Mouse (Mus musculus) CH12.LX (cell line): ENCODE data around the gene Helz. TPM values are rescaled to one million over a fixed set of nuclear protein-coding genes. Genes with fewer than 3 reads are reported as not detected.

ENCODE experiments used
- DNase-seq: peaks from one replicate; pipeline ENCODE4 v3.0.0-alpha.2; 2013; ENCODE audit errors: extremely low read depth
- H3K27ac ChIP-seq: 2 replicates; pipeline ENCODE4 v1.5.1; 2012; ENCODE audit warnings: low read depth, mild to moderate bottlenecking, control low read depth, moderate library complexity; ENCODE audit not compliant: insufficient read depth
- H3K27me3 ChIP-seq: replicated peaks from 2 replicates; pipeline ENCODE3; 2012; ENCODE audit warnings: inconsistent platforms
- H3K36me3 ChIP-seq, 2 experiments: replicated peaks in 1 of 2; 2 replicates each; pipeline versions ENCODE3 to v1.6.1; 2012; ENCODE audit warnings: inconsistent platforms in 1 of 2, low read length in 1 of 2, mild to moderate bottlenecking in 1 of 2, mixed read lengths in 1 of 2, moderate library complexity in 1 of 2; ENCODE audit not compliant: control insufficient read depth in 1 of 2, insufficient read depth in 1 of 2
- H3K4me1 ChIP-seq, 2 experiments: 2 replicates each; pipeline ENCODE4 v1.6.1; 2012; ENCODE audit warnings: inconsistent platforms in 1 of 2, moderate library complexity in 1 of 2; ENCODE audit not compliant: insufficient read depth in 2 of 2, control insufficient read depth in 1 of 2
- H3K4me2 ChIP-seq: 2 replicates; pipeline ENCODE4 v1.6.1; 2012; ENCODE audit warnings: low read depth, mild to moderate bottlenecking, control low read depth; ENCODE audit not compliant: poor library complexity, insufficient read depth, severe bottlenecking
- H3K4me3 ChIP-seq, 3 experiments: fragments of 150-350 bp in 1 of 3; sonication (generic) in 1 of 3; replicated peaks in 1 of 3; 2 replicates each; pipeline versions ENCODE3 to v1.5.1; 2011 to 2012; ENCODE audit warnings: low read depth in 2 of 3, low read length in 2 of 3, mild to moderate bottlenecking in 2 of 3, moderate library complexity in 2 of 3, control low read depth in 1 of 3, improper control_type of control experiment in 1 of 3, inconsistent platforms in 1 of 3, mixed read lengths in 1 of 3; ENCODE audit not compliant: poor library complexity in 1 of 3
- H3K79me2 ChIP-seq: replicated peaks from 2 replicates; pipeline ENCODE4 v1.6.1; 2012; ENCODE audit warnings: mild to moderate bottlenecking, moderate library complexity; ENCODE audit not compliant: control insufficient read depth, poor library complexity, insufficient read depth, severe bottlenecking; ENCODE audit errors: extremely low read depth
- H3K9ac ChIP-seq: 2 replicates; pipeline ENCODE4 v1.6.1; 2012; ENCODE audit warnings: low read depth, mild to moderate bottlenecking, control low read depth, moderate library complexity; ENCODE audit not compliant: insufficient read depth
- H3K9me3 ChIP-seq: replicated peaks from 2 replicates; pipeline ENCODE3; 2012; ENCODE audit warnings: low read length, inconsistent platforms, mixed read lengths
- BHLHE40 ChIP-seq: IDR thresholded peaks from 2 replicates; pipeline ENCODE4 v1.6.1; 2011; ENCODE audit warnings: mild to moderate bottlenecking, low read depth, low read length, improper control_type of control experiment
- CHD2 ChIP-seq: IDR thresholded peaks from 2 replicates; pipeline ENCODE4 v1.6.1; 2011; ENCODE audit warnings: low read length, improper control_type of control experiment
- CTCF ChIP-seq, 2 experiments: IDR thresholded peaks in 1 of 2; conservative IDR thresholded peaks in 1 of 2; 2 replicates each; pipeline ENCODE4 v1.5.1; 2011 to 2012; ENCODE audit warnings: low read depth in 2 of 2, low read length in 2 of 2, improper control_type of control experiment in 1 of 2, inconsistent platforms in 1 of 2, mild to moderate bottlenecking in 1 of 2, moderate library complexity in 1 of 2
- E2F4 ChIP-seq: IDR thresholded peaks from 2 replicates; pipeline ENCODE4 v1.6.1; 2011; ENCODE audit warnings: low read depth, low read length, improper control_type of control experiment; ENCODE audit not compliant: insufficient replicate concordance
- ETS1 ChIP-seq: conservative IDR thresholded peaks from 2 replicates; pipeline ENCODE4 v1.6.1; 2012; ENCODE audit warnings: low read depth, mild to moderate bottlenecking, inconsistent platforms, low read length, improper control_type of control experiment, moderate library complexity
- GABPA ChIP-seq: IDR thresholded peaks from 2 replicates; pipeline ENCODE4 v1.6.1; 2012; ENCODE audit warnings: low read depth, low read length, improper control_type of control experiment, inconsistent platforms; ENCODE audit not compliant: insufficient replicate concordance
- HCFC1 ChIP-seq: IDR thresholded peaks from 2 replicates; pipeline ENCODE4 v1.6.1; 2012; ENCODE audit warnings: low read depth, mild to moderate bottlenecking, inconsistent platforms, low read length, improper control_type of control experiment
- JUN ChIP-seq: IDR thresholded peaks from 2 replicates; pipeline ENCODE4 v1.6.1; 2011; ENCODE audit warnings: low read depth, mild to moderate bottlenecking, low read length, improper control_type of control experiment, moderate library complexity; ENCODE audit not compliant: insufficient read depth
- JUND ChIP-seq: conservative IDR thresholded peaks from 2 replicates; pipeline ENCODE4 v1.6.1; 2011; ENCODE audit warnings: low read depth, low read length, improper control_type of control experiment
- MAZ ChIP-seq: IDR thresholded peaks from 2 replicates; pipeline ENCODE4 v1.6.1; 2012; ENCODE audit warnings: low read depth, mild to moderate bottlenecking, inconsistent platforms, low read length, improper control_type of control experiment, moderate library complexity
- MXI1 ChIP-seq: IDR thresholded peaks from 2 replicates; pipeline ENCODE4 v1.6.1; 2011; ENCODE audit warnings: mild to moderate bottlenecking, low read depth, low read length, improper control_type of control experiment
- POLR2AphosphoS2 ChIP-seq: IDR thresholded peaks from 2 replicates; pipeline ENCODE4 v1.6.1; 2011; ENCODE audit warnings: low read depth, low read length, improper control_type of control experiment
- RCOR1 ChIP-seq: conservative IDR thresholded peaks from 2 replicates; pipeline ENCODE4 v1.6.1; 2012; ENCODE audit warnings: low read depth, mild to moderate bottlenecking, inconsistent platforms, low read length, improper control_type of control experiment
- SMC3 ChIP-seq: IDR thresholded peaks from 2 replicates; pipeline ENCODE4 v1.6.1; 2011; ENCODE audit warnings: low read depth, low read length, improper control_type of control experiment
- UBTF ChIP-seq: IDR thresholded peaks from 2 replicates; pipeline ENCODE4 v1.6.1; 2012; ENCODE audit warnings: low read depth, mild to moderate bottlenecking, inconsistent platforms, low read length, improper control_type of control experiment, moderate library complexity
- USF2 ChIP-seq: conservative IDR thresholded peaks from 2 replicates; pipeline ENCODE4 v1.6.1; 2011; ENCODE audit warnings: low read depth, low read length, improper control_type of control experiment
- ZMIZ1 ChIP-seq: IDR thresholded peaks from 2 replicates; pipeline ENCODE4 v1.6.1; 2012; ENCODE audit warnings: low read depth, mild to moderate bottlenecking, inconsistent platforms, low read length, improper control_type of control experiment
- ZNF384 ChIP-seq: IDR thresholded peaks from 2 replicates; pipeline ENCODE4 v1.6.1; 2012; ENCODE audit warnings: low read depth, low read length, improper control_type of control experiment, inconsistent platforms
- dilution Hi-C: fragments of 300-500 bp; cut with MboI; formaldehyde crosslinking; loops from 2 replicates; pipeline ENCODE4 v1.14.3; 2020; ENCODE audit warnings: low sequenced_read_pairs; ENCODE audit not compliant: extremely low pct_unique_long_range_greater_than_20kb, extremely low pct_ligation_motif_present
- in situ Hi-C: fragments of 300-500 bp; cut with MboI; formaldehyde crosslinking; loops from 3 replicates; pipeline ENCODE4 v1.14.3; 2019; ENCODE audit warnings: low sequenced_read_pairs, low pct_ligation_motif_present, low pct_unique_long_range_greater_than_20kb, mixed read lengths
- polyA plus RNA-seq: library from polyadenylated mRNA; unstranded; fragments of >175 nt; gene quantifications from 2 replicates; pipeline ENCODE4 v1.2.1, GENCODE M21; 2012; ENCODE audit warnings: low read depth; ENCODE audit not compliant: insufficient read length
- total RNA-seq, 2 experiments: library from RNA; depleted of rRNA; stranded (reverse); fragments of 300-350 nt in 1 of 2; fragments of >200 nt in 1 of 2; gene quantifications; 2 replicates each; pipeline ENCODE4 v1.2.3; 2012 to 2014

The Helz gene
- total and polyA plus RNA-seq, 3 experiments, result 11.5 to 44.4 (median 22.2) TPM

- Histone ChIP-seq H3K4me2 (no peak overlapping the region), H3K4me3 (no peak overlapping the region), H3K36me3 (no peaks in the 10 kb centered on the region), H3K9me3 (no peaks in the 10 kb centered on the region), H3K9ac (no peak overlapping the region), H3K4me1 (peaks cover 8 to 23% of the 10 kb centered on the region in 2 experiments), H3K27ac (no peak overlapping the region), H3K79me2 (no peaks in the 10 kb centered on the region), H3K27me3 (no peaks in the 10 kb centered on the region)
- DNase-seq, result no peak
- TF ChIP-seq MXI1 (no peak), ZNF384 (no peak), ETS1 (no peak), JUND (no peak), BHLHE40 (no peak), GABPA (no peak)
- dilution Hi-C loops, result no loop called here
- in situ Hi-C loops, result no loop called here
These were observed 190.2 kb downstream of the Helz start for GRCm38 (mm10) chr11:107737886-107738285.

GRCm38 (mm10) chr11:107738418-107739099, 190.8 kb downstream of the Helz start:
- Histone ChIP-seq H3K27me3 (no peaks in the 10 kb centered on the region), H3K4me2 (no peak overlapping the region), H3K27ac (no peak overlapping the region), H3K9ac (no peak overlapping the region), H3K9me3 (no peaks in the 10 kb centered on the region), H3K4me1 (peaks cover 8 to 23% of the 10 kb centered on the region in 2 experiments), H3K79me2 (no peaks in the 10 kb centered on the region), H3K36me3 (no peaks in the 10 kb centered on the region), H3K4me3 (no peak overlapping the region)
- dilution Hi-C loops (no loop called here), in situ Hi-C loops (no loop called here)
- TF ChIP-seq CTCF (conservative IDR thresholded peaks at IDR 0.05 in 1 of 2, IDR thresholded peaks at IDR 0.05 in 1 of 2; ENCODE audit: low read depth in 2 of 2, low read length in 2 of 2) (no peak), POLR2AphosphoS2 (no peak), USF2 (no peak), RCOR1 (no peak), JUN (no peak), SMC3 (no peak), HCFC1 (no peak), GABPA (no peak), CHD2 (no peak), E2F4 (no peak), ZMIZ1 (no peak), UBTF (no peak), MAZ (no peak)
- no peak for DNase-seq
